Mouse (Mus musculus) cerebellum, adult 18-20 months (tissue): ENCODE results near the gene Castor1.

ENCODE experiments used
- DNase-seq, 2 experiments: peaks; one replicate each; pipeline ENCODE4 v3.0.0; 2021

The Castor1 gene

DNA sequence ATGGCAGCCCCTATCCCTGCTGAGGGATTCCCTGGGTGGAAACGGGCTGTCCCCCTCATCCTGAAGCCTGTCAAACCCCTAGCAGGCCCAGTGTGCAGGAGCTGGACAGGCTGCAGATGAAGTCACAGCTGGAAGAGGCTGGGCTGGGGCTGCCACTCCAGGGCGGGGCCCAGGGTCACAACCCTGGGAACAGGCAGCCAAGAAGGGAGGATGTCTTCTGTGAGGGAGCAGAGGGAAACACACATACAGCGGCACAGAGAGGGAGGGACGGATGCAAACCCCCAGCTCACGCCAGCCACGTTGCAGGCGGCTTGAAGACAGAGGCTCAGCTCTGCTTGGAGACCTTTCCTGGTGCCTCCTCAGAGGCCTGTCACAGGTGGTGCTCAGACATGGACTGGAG, 46.0 kb downstream of the Castor1 start:
- DNase-seq: no peak

DNA sequence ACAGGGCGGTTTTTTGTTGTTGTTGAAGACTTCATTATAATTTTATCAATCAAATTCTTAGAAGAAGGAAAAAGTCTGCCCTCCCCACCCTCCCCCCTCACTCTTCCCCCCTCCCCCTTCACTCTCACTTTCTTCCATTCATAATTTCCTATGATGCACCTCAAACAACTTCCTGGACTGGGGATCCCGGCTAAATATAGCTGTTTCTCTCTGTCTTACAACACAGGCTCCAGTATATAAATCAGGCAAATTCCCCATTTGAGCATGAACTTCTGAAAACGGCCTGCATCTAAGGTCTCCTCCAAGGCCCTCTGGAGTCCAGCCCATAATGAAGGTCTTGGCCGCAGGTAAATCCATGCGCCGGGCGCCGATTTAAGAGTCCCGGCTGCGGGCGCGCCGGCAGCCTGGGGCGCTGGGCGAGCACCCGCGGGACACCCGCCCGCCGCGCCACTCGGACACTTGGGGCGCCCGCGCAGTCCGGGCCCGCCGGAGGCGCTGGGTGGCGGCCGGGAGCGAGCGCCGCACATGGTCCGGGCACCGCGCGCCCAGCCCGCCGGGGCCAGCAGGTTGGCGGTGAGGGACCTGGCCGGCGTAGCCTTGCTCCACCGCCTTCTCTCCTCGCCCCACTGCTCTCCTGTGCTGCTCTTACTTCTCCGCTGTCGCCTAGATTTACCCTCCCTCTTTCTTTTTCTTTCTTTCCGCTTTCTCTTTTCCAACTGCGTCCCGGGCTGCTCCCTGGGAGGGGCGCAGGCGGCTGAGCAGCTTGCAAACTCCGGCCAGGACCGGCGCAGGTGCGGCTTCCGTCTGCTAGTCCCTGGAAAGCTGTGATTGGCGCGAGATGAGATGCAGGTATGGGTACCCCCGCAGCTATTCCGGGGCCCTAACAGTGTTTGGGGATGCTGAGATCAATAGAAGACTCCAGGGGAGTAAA, 48.5 kb downstream of the Castor1 start:
- DNase-seq: peak; percentile 33 to 64

DNA sequence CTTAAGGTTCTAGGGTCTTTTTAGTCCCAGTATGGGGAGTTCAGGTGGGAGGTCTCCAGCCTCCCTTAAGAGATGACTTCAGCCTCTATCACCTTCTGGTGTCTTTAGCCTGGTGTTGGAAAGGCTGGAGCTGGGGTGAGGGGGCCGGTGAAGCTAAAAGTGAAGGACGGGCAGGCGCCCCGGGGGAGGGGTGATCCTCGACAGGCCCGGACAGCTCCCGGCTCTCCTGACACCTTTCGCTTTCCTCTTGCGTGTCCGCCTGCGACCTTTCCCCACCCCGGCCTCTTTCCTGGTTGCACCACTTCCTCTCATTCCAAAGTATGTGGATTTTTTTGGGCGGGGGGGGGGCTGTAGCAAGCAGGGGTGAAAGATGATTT, 49.2 kb downstream of the Castor1 start:
- DNase-seq: no peak

DNA sequence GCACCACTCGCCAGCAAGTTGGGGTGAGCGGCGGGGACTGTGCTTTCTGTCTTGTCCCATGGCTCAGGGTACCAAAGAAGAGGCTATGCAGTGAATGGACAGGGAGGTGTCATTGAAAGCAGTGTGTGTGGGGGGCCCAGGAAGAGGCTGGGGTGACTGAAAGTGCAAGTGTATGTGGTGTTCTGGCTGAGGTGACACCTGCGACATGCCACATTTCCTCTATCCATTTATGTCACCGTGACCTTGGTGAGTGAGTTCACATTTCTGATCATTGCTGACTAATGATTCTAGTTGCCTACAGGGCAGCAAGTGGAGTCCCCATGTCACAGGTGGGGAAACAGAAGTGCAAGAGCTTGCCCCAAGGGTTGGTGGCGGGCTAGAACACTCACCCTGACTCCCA, 50.5 kb downstream of the Castor1 start:
- no peak for DNase-seq

DNA sequence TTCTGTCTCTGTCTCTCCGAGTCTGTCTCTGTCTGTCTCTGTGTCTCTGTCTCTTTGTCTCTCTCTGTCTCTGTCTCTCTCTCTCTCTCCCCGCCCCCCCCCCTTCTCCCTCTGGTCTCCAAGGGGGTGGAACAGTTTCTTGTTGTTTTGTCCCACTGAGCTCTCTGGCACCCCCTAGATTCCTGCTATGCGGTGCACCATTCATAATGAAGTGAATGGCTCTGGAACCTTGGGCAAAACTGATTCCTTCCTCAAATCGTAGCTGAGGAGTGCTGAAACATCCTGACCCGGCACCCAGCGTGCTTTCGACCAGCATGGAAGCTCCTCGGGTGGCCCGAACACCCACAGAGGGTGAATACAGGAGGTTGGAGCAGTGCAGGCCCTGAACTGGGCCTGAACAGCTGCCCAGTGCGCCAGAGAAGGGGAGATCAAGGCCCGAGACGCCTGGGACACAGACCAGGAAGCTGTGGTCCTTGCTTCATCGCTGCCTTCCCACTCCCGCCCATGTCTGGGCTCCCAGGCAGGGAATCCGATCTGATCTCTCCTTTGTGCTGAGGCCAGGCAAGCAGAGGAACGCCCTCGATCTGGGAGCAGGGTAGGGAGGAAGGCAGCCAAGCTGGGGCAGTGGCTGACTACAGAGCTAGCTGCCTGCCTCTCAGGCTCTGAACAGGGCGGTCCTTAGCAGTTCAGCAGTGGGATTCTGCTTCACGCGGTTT, 52.9 kb downstream of the Castor1 start:
- no peak for DNase-seq

DNA sequence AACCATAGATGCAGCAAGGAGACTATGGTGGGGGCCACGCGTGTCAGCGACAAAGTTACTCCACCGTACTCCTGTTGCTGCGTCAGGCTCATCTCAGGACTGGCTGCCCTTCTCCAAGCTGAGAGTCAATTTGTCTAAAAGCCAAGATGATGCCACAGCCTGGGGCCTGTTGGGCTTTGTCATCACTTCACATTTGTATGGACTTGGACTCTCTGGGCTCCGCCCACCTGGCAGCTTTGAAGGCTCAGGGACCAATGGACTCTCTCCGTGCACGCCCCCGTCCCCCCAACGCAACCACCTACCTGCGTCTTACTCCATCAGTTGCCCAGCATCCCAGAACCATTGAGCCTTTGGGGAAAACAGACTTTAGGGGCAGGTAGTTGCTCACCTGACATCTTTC, 53.5 kb downstream of the Castor1 start:
- DNase-seq: no peak
